Mouse (Mus musculus): ENCODE data around the gene Stac. TPM values are rescaled to one million over a fixed set of nuclear protein-coding genes. Genes with fewer than 3 reads are reported as not detected.

The Stac gene
- 0.49 and 1.1 TPM in 2 replicates for polyA plus RNA-seq (2016; fragmentation: Nextera tagmentation; extraction: Ambion mirVana)

GRCm38 (mm10) chr9:111689680-111690483 is at the start of gene Stac:
Stac (minus strand) TSS chr9:111690348.
- Histone ChIP-seq H3K36me3 (no peaks in the 10 kb centered on the region), H3K27ac (peak within 1 kb of the TSS; percentile 74), H3K4me3 (peak within 1 kb of the TSS; percentile 72), H3K9me3 (no peaks in the 10 kb centered on the region), H3K4me1 (peaks cover 9% of the 10 kb centered on the region), H3K27me3 (ENCODE audit: insufficient read depth, poor library complexity, severe bottlenecking) (peaks cover 42% of the 10 kb centered on the region)
- 2% methylated on average over 58 of the region's 64 CpGs for WGBS
- no peak for DNase-seq (ENCODE audit: low spot score)

- Histone ChIP-seq H3K4me1 (no peaks in the 10 kb centered on the region), H3K36me3 (no peaks in the 10 kb centered on the region), H3K4me3 (no peak overlapping the region), H3K27me3 (ENCODE audit: insufficient read depth, poor library complexity, severe bottlenecking) (no peaks in the 10 kb centered on the region), H3K9me3 (no peaks in the 10 kb centered on the region), H3K27ac (no peak overlapping the region)
- 77% methylated on average over 10 of the region's 10 CpGs for WGBS
- no peak for DNase-seq (ENCODE audit: low spot score)
These were observed 49.5 kb upstream of the Stac start for GRCm38 (mm10) chr9:111739431-111740245.

GRCm38 (mm10) chr9:111739026-111739425 is 48.9 kb upstream of the Stac start:
- 70% methylated on average over 3 of the region's 3 CpGs for WGBS
- H3K4me1 ChIP-seq = no peaks in the 10 kb centered on the region
- H3K27ac ChIP-seq = no peak overlapping the region
- no peak overlapping the region for H3K4me3 ChIP-seq
- no peaks in the 10 kb centered on the region for H3K9me3 ChIP-seq
- no peak for DNase-seq (ENCODE audit: low spot score)
- H3K27me3 ChIP-seq (ENCODE audit: insufficient read depth, poor library complexity, severe bottlenecking) = no peaks in the 10 kb centered on the region
- no peaks in the 10 kb centered on the region for H3K36me3 ChIP-seq

- Histone ChIP-seq H3K4me1 (no peaks in the 10 kb centered on the region), H3K27ac (no peak overlapping the region), H3K4me3 (no peak overlapping the region), H3K27me3 (ENCODE audit: insufficient read depth, poor library complexity, severe bottlenecking) (no peaks in the 10 kb centered on the region), H3K36me3 (no peaks in the 10 kb centered on the region), H3K9me3 (no peaks in the 10 kb centered on the region)
- no peak for DNase-seq (ENCODE audit: low spot score)
- WGBS = 79% methylated on average over 2 of the region's 2 CpGs
These were observed 47.6 kb upstream of the Stac start for GRCm38 (mm10) chr9:111737796-111738195.

GRCm38 (mm10) chr9:111735931-111736330 is 45.8 kb upstream of the Stac start:
- Histone ChIP-seq H3K4me3 (no peak overlapping the region), H3K9me3 (no peaks in the 10 kb centered on the region), H3K27ac (no peak overlapping the region), H3K4me1 (no peaks in the 10 kb centered on the region), H3K27me3 (ENCODE audit: insufficient read depth, poor library complexity, severe bottlenecking) (no peaks in the 10 kb centered on the region), H3K36me3 (no peaks in the 10 kb centered on the region)
- no peak for DNase-seq (ENCODE audit: low spot score)
- WGBS = 66% methylated on average over 3 of the region's 3 CpGs

- no peak overlapping the region for H3K4me3 ChIP-seq
These were observed 42.0 kb upstream of the Stac start for GRCm38 (mm10) chr9:111731939-111732670.

GRCm38 (mm10) chr9:111724981-111725593 is 34.9 kb upstream of the Stac start:
- H3K9me3 ChIP-seq = no peaks in the 10 kb centered on the region
- no peak overlapping the region for H3K4me3 ChIP-seq
- peak overlapping the region; percentile 42; the same call in 1 of the 2 replicates for H3K27ac ChIP-seq
- H3K4me1 ChIP-seq = peaks cover 13% of the 10 kb centered on the region
- H3K36me3 ChIP-seq = no peaks in the 10 kb centered on the region
- WGBS = 39% methylated on average over 5 of the region's 5 CpGs
- DNase-seq (ENCODE audit: low spot score) = no peak
- H3K27me3 ChIP-seq (ENCODE audit: insufficient read depth, poor library complexity, severe bottlenecking) = no peaks in the 10 kb centered on the region

More at GRCm38 (mm10) chr9:111731939-111732670, 42.0 kb upstream of the Stac start:
- Histone ChIP-seq H3K4me1 (no peaks in the 10 kb centered on the region), H3K27ac (no peak overlapping the region), H3K9me3 (no peaks in the 10 kb centered on the region), H3K27me3 (ENCODE audit: insufficient read depth, poor library complexity, severe bottlenecking) (no peaks in the 10 kb centered on the region), H3K36me3 (no peaks in the 10 kb centered on the region)
- DNase-seq (ENCODE audit: low spot score) = no peak
- 68% methylated on average over 9 of the region's 9 CpGs for WGBS

GRCm38 (mm10) chr9:111714457-111714856 is 24.3 kb upstream of the Stac start:
- Histone ChIP-seq H3K9me3 (no peaks in the 10 kb centered on the region), H3K27me3 (ENCODE audit: insufficient read depth, poor library complexity, severe bottlenecking) (no peaks in the 10 kb centered on the region), H3K4me3 (no peak overlapping the region), H3K27ac (no peak overlapping the region), H3K4me1 (no peaks in the 10 kb centered on the region), H3K36me3 (no peaks in the 10 kb centered on the region)
- WGBS = 65% methylated on average over 3 of the region's 3 CpGs
- no peak for DNase-seq (ENCODE audit: low spot score)

GRCm38 (mm10) chr9:111700101-111700500 is 10.0 kb upstream of the Stac start:
- no peak overlapping the region for H3K27ac ChIP-seq
- no peak overlapping the region for H3K4me3 ChIP-seq
- WGBS = 60% methylated on average over 2 of the region's 2 CpGs
- no peak for DNase-seq (ENCODE audit: low spot score)
- H3K9me3 ChIP-seq = no peaks in the 10 kb centered on the region
- H3K4me1 ChIP-seq = no peaks in the 10 kb centered on the region
- no peaks in the 10 kb centered on the region for H3K27me3 ChIP-seq (ENCODE audit: insufficient read depth, poor library complexity, severe bottlenecking)
- no peaks in the 10 kb centered on the region for H3K36me3 ChIP-seq

- H3K4me1 ChIP-seq = peaks cover 9% of the 10 kb centered on the region
- H3K27ac ChIP-seq = peak overlapping the region; percentile 74
- WGBS = 11% methylated on average over 6 of the region's 6 CpGs
- H3K27me3 ChIP-seq (ENCODE audit: insufficient read depth, poor library complexity, severe bottlenecking) = peaks cover 42% of the 10 kb centered on the region
- no peak for DNase-seq (ENCODE audit: low spot score)
- no peaks in the 10 kb centered on the region for H3K36me3 ChIP-seq
- no peaks in the 10 kb centered on the region for H3K9me3 ChIP-seq
- H3K4me3 ChIP-seq = peak overlapping the region; percentile 72
These were observed 322 bp upstream of the Stac start for GRCm38 (mm10) chr9:111690484-111690855.

- DNase-seq (ENCODE audit: low spot score) = no peak
These were observed 1.0 kb downstream of the Stac start for GRCm38 (mm10) chr9:111689146-111689545.

GRCm38 (mm10) chr9:111684170-111684569 is 6.0 kb downstream of the Stac start:
- Histone ChIP-seq H3K27ac (no peak overlapping the region), H3K9me3 (no peaks in the 10 kb centered on the region), H3K36me3 (no peaks in the 10 kb centered on the region), H3K4me1 (no peaks in the 10 kb centered on the region), H3K4me3 (no peak overlapping the region), H3K27me3 (ENCODE audit: insufficient read depth, poor library complexity, severe bottlenecking) (peaks cover 14% of the 10 kb centered on the region)
- DNase-seq (ENCODE audit: low spot score) = no peak
- 57% methylated on average over 2 of the region's 2 CpGs for WGBS

More at GRCm38 (mm10) chr9:111689146-111689545, 1.0 kb downstream of the Stac start:
- Histone ChIP-seq H3K4me3 (no peak overlapping the region), H3K36me3 (no peaks in the 10 kb centered on the region), H3K27me3 (ENCODE audit: insufficient read depth, poor library complexity, severe bottlenecking) (peaks cover 42% of the 10 kb centered on the region), H3K9me3 (no peaks in the 10 kb centered on the region), H3K27ac (no peak overlapping the region), H3K4me1 (peaks cover 9% of the 10 kb centered on the region)
- 87% methylated on average over 11 of the region's 11 CpGs for WGBS

All from heart, embryonic 10.5 days (tissue).